Mouse (Mus musculus) kidney, adult 9 months (tissue): ENCODE data around the gene Cfc1.
"Not testable (repeated sequence)": the region's sequence is repeated elsewhere in the genome, so short reads cannot be mapped to it uniquely, and the experiment has no call there.

Experiments
- DNase-seq: peaks from one replicate; pipeline ENCODE4 v3.0.0; 2022

Cfc1 gene

DNA sequence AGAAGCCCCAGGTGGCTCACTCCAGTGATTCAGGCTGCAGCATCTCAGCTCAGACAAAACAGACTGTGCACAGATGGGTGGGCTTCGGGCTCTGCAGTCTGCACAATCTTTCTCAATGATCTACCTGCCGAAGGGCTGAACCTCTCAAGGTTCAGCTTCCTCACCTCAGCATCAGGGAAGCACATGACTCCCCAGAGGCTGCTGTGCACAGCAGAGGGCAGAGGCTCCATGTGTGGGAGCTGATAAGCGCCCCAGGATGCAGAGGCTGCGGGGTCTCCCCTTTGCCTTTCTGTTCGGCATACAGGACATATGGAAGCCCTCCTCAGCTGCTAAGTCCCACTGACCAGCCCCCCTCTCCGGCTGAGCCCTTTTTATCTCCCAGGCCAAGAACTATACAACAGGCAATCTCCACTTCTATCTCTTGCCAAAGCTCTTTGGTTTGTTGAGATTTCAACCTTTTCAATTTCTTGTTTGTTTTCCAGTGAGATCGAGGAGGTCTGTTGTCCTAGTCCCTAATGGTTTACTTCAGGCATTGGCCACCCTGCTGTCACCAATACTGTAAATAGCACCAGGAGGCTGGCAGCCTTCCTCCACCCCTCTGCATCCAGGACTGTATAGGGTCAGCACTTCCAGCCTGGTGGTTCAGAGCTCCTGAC, at the start of gene Cfc1:
Gene Cfc1, plus strand, starts transcription at position 606 of the 656 bp plus-strand sequence.
- DNase-seq = not testable (repeated sequence)

DNA sequence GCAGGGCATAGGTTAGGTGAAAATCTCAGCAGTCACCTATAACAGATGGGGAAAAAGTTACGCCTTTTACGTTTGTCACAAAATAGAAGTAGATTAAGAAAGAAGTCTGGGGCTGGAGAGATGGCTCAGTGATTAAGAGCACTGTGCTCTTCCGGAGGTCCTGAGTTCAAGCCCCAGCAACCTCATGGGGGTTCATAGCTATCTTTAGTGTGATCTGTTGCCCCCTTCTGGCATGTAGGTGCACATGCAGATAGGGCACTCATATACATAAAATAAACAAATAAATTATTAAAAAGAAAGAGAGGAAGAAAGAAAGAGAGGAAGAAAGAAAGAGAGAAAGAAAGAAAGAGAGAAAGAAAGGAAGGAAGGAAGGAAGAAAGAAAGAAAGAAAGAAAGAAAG, 48.1 kb upstream of the Cfc1 start:
- DNase-seq = no peak

DNA sequence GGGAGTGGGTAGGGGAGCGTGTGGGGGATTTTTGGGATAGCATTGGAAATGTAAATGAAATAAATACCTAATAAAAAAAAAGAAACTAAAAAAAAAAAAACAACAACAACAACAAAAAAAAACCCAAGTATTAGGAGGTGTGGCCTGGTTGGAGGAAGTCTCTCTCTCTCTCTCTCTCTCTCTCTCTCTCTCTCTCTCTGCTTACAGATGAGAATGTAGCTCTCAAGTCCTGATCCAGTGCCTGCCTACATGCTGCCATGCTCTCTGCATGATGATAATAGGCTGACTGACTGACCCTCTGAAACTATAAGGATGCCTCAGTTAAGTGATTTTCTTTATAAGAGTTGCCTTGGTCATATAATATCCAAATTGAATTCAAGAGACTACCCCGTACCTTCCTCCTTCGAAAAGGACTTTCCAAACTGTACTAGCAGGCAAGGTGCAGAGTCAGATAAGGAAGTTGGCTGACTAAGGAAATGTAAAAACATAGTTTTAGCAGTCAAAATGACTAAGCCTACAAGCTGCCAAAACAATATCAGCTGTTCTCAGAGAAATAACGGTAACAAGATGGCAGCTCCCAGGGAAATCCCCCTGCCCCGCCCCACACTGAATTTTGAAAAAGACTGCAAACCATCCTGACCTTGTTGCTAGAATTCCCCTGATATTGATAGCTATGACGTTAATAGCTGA, 45.5 kb upstream of the Cfc1 start:
- no peak for DNase-seq

DNA sequence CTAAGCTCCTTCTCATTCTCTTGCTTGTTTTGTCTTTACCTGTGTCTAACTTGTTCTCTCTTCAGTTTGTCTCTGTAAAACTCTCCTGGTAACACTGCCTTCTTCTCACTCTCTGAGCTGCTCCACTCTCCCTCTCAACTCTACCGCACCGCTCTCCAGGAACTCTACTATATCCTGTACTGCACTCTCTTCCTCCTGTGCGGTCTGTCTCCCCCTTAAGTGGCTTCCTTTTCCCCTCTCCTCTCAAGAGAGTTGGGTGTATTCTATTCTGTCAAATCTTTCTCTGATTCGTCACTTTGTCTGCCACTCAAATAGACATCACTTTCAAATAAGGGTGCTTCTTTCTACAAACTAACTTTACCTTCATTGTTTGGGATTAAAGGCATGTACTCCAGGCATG, 44.0 kb upstream of the Cfc1 start:
- DNase-seq = no peak

DNA sequence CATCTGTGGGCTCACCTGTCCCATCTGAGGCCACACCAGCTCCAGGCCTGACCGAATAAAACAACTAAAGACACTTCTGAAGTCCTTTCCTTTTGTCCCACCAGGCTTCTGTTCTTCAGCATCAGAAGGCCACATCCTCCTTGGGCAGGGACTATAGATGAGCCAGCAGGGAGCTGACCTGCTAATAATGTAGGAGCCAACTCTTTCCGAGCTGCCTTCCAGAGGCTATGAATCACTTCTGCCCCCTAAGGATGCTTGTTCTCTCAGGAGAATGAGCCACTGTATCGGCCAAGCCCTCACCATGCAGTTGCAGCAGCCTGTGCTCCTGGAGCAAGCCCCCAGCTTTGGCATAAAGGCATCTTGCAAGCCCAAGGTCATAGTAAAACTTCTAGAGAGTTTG, 32.5 kb upstream of the Cfc1 start:
- DNase-seq = no peak

DNA sequence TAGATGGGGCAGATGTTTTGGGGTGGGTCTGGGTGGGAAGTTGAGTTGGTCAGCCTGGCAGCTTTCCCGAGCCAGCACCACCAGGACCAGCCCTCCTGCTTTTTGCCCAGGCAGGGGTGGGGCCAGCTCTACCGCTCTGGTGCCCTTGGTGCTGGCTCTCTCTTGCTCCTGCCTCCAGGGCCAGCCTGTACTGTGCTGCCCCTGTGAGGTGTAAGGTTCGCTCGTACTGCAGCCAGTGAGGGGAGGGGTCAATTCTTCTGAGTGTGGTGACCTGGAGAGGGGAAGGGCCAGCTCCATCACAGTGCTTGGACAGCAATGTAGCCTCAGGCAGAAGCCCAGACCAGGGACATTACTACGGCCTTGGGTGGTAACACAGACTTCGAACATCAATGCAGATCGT, 30.1 kb upstream of the Cfc1 start:
- DNase-seq = no peak

DNA sequence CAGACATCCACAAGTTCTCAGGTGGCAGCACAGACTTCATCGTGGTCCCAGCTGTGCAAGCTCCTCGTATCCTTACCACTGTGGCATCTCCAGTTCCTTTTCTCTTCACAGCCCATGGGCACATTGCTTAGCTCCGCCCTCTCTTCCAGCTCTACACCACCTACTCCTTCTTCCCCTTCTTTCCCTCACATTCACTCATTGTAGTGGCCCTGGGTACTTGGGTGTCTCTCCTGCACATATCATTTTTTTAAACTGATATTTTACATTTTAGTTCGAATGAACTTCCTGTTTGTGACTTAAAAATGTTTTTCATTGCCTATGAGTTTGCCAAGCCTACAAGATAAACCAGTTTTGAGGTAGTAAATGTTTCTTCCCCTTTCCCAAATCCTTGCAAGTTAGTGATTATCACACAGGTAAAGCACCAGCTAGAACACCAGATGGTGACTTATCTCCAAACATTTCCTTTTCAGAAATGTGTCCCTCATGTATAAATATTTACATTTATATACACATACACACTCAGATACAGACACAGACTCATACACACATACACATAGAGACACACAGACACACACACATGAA, 29.4 kb upstream of the Cfc1 start:
- no peak for DNase-seq

DNA sequence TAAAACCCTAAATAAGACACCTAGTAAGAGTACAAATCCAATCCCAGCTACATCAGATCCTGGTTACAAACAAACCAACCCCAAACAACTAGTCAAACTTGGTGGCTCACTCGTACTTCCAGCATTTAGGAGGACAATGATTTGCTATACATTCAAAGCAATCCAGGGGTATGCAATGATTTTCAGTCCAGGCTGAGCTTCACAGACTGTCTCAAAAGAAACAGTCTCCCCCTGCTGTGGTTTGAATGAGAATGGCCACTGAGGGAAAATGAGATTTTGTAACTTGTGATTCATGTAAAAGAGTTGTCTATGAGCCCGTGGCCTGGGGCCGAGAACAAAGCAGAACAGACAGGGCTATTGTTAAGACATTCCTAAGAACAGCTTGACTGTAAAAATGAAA, 27.5 kb upstream of the Cfc1 start:
- no peak for DNase-seq

DNA sequence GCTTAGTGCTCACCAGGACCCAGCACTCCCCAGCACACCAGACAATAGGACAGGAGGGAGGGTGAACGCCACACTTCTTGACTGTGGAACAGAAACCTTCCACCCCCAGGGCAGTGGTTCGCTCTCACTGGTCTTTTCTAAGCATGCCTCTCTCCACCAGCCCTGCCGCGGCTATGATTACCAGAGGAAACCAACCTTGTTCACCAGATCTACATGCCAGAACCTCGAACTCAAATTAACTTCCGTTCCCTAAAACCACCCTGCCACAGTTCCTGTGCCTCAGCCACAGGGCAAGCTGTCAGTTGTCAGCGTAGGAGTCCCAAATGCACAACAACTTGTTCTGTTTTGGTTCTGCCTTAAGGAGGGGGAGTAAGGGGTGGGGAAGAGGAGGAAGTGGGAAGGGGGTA, 24.9 kb upstream of the Cfc1 start:
- peak; percentile 2 for DNase-seq

DNA sequence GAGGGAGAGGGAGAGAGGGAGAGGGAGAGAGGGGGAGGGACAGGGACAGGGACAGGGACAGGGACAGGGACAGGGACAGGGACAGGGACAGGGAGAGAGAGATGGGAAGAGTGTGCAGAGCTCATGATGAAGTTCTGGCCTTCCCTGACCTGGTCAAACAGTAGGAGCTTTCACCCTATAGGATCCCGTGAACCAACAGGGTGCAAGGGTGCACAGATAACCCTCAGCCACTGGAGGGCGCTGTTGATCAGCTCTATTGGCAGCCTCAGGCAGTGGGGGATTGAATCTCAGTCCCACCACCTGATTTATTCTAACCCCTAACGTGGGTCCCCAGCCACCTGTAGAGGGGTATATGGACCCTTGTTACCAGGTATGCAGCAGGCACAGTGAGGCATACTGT, 24.4 kb upstream of the Cfc1 start:
- peak; percentile 9 for DNase-seq

DNA sequence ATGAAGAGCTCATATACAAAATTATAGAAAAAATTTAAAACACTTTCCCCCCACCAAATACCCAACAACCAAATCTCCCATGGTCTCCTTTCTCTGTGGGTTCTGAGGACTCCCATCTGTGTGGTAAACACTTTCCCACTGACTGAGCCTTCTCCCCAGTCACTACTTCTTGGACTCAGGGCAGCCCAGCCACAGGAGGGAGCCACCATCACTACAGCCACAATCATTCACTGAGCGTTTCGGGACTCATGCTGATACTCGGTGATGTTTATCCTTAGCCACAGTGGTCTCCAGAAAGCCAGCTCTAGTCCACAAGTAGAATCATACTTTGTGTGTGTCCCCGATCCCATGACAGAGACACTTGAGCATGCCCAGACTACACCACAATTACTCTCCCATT, 22.4 kb upstream of the Cfc1 start:
- DNase-seq = no peak

DNA sequence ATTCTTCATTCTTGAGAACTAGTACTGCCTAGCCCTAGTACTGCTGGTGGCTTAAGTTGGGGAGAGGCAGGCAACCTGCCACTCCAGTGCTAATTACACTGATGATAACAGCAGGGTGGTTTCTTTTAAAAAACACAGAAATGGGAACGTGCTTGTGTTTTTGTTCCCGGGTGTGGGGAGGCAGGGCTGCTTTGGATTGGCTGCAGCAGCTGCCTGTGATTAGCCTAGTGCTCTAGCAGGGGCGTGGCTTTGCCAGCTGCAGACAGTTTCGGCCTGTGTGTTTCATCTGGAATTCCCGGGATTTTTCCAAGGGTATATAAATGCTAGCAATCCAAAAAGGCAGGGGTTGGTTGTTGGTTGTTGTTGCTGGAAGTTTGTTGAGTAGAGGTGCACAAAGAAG, 18.9 kb upstream of the Cfc1 start:
- no peak for DNase-seq

DNA sequence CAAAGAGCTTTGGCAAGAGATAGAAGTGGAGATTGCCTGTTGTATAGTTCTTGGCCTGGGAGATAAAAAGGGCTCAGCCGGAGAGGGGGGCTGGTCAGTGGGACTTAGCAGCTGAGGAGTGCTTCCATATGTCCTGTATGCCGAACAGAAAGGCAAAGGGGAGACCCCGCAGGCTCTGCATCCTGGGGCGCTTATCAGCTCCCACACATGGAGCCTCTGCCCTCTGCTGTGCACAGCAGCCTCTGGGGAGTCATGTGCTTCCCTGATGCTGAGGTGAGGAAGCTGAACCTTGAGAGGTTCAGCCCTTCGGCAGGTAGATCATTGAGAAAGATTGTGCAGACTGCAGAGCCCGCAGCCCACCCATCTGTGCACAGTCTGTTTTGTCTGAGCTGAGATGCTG, 18.2 kb upstream of the Cfc1 start:
- not testable (repeated sequence) for DNase-seq

DNA sequence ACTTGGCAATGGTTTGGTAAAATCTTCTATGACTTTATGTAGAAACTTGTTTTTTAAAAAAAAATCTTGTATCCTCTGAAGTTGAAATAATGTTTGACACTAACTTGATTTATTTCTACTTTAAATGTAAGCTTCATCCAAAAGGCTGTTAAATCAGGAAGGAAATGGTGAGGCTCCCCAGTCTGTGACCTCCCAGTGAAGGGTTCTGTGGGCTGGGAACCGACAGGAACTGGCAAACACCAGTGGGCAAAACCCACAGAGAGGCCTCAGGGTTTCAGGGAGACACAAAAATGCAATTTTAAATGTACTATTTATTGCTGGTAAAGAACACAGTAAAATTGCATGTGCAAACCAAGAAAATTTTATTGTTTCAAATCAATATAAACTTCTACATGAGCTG, 17.7 kb upstream of the Cfc1 start:
- not testable (repeated sequence) for DNase-seq

DNA sequence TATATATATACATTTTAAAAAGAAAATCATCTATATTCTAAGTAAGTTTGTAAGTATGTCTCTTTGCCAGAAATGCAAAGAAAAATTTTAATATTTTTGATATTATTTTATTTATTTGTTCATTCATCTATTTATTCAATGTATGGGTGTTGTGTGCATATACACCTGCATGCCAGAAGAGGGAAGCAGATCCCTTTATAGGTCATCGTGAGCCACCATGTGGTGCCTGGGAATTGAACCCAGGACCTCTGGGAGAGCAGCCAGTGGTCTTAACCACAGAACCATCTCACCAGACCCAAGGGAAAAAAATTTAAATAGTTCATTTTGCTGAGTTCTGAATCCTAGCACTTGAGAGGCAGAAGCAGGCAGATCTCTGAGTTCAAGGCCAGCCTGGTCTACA, 17.2 kb upstream of the Cfc1 start:
- DNase-seq = no peak

DNA sequence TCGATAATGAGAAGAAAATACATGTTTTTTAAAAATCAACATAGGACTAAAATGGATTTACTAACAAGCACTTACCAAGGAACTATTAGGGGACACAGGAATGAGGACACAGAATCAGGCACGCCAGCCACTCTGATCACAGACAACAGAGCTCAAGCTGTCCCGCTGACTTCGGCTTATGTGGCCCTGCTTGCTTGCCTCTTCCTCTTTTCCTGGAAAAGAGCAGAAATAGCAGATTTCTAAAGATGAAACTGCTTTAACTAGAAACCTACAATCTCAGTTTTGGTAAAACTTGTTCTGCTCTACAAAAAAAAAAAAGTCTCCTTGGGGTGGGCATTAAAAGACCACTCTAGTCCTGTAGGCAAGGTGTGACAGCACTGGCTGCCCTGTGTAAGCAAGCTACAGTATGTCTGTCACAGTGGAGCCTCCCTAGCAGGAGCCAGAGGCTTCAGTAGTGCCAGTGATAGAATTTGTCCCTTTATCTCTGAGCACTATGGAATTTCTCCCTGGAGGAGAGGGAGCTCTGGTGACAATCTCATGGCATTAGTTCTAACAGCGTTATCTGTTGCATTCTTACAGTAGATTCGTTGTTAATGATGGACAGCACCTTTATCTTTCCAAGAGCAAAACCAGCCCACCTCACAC, 13.1 kb upstream of the Cfc1 start:
- no peak for DNase-seq

DNA sequence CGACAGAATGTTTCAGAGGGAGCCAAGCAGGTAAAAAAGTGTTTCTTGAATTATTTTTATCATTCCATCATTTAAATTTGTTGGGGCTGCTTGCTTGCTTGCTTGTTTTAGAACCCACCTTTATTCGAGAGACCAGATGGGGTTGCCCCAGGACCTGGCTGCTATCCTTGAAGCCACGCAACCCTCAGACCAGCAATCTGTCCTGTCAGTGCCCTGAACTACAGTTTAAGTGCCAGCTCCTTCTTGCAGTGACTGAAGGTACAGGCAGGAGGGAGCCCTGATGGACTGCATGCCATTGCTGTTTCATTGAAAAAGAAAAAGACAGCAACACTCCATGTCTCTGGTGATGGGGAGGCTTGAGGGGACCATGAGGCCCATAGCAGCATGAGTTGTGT, 12.6 kb upstream of the Cfc1 start:
- DNase-seq = no peak

DNA sequence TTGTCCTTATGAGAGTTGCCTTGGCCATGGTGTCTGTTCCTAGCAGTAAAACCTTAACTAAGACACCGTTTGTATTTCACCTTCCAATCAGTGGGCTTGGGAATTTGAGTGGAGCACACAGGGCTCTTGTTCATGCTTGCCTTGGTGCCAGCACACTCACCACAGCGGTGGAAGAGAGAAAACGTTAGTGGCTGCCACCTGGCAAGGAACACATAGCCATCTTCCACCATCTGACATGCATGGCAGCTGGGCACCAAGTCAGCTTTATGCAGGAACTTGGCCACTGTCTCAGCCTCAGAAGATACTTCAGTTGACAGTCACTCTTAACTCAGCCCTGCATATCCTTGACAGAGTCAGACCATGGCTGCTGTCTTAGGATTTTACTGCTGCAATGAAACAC, 11.8 kb upstream of the Cfc1 start:
- no peak for DNase-seq

DNA sequence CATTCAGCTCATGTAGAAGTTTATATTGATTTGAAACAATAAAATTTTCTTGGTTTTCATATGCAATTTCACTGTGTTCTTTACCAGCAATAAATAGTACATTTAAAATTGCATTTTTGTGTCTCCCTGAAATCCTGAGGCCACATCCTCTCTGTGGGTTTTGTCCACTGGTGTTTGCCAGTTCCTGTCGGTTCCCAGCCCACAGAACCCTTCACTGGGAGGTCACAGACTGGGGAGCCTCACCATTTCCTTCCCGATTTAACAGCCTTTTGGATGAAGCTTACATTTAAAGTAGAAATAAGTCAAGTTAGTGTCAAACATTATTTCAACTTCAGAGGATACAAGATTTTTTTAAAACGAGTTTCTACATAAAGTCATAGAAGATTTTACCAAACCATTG, 874 bp upstream of the Cfc1 start:
- DNase-seq = not testable (repeated sequence)

DNA sequence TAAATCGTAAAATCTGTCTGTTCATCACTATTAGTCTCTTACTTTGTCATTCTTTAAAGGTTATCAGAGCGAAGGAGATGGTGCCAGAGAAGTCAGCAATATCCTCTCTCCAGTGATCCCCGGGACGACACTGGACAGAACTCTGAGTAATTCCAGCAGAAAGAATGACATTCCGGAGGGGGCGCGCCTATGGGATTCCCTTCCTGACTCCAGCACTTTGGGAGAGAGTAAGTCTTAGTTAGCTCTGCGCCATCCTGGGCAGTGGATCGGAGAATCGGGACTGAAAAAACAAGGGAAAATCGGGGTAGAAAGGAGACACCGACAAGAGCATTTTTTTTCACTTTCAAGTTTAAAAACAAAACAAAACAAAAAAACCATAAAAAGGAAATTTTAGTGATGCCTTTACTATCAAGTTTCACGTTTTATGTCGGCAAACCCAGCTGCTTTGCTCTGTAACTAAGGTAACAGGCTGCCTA, 881 bp downstream of the Cfc1 start:
- DNase-seq = no peak

DNA sequence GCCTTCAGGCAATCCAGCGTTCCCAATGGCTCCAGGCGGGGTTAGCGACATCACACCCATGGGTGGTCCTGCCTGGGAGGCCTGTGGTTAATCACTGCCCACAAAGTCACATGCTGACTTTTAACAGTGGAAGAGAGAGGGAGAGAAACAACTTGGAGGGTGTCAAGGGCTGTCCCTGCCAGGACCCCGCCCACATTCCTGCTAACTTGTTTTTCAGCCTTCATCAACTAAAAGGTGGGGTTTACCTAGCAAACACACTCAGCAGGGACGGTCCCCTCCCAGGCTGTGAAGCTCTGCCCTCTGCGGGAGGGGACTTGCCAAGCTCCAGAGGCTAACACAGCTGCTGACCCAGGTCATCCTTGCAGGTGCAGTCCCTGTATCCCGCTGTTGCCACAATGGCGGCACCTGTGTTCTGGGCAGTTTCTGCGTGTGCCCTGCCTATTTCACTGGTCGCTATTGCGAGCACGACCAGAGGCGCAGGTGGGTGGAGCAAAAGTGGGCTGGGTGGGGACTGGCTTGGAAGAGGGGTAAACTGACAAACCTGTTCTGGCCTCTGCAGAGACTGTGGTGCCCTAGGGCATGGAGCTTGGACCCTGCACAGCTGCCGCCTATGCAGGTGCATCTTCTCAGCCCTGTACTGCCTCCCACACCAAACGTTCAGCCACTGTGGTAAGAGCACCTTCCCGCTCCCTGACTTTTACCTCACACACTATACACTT, 1.5 kb downstream of the Cfc1 start:
- peak; percentile 13 for DNase-seq

DNA sequence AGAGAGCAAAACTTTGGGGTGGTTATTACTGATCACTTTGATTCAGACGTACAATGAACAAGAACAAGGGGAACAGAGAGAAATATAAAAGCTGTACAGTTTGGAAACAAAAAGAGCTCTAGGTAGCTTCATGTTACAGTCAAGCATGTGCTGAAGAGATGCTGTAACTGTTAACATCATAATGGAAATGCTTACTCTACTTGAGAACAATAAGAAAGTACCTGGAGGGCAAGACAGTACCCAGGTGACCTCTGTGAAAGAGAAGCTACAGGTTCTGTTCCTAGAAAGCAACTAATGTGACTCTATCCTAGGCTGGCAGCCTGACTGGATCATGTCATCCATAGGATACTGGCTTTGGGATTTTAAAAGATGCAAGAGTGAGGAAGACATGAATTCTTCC, 11.6 kb downstream of the Cfc1 start:
- DNase-seq = no peak

DNA sequence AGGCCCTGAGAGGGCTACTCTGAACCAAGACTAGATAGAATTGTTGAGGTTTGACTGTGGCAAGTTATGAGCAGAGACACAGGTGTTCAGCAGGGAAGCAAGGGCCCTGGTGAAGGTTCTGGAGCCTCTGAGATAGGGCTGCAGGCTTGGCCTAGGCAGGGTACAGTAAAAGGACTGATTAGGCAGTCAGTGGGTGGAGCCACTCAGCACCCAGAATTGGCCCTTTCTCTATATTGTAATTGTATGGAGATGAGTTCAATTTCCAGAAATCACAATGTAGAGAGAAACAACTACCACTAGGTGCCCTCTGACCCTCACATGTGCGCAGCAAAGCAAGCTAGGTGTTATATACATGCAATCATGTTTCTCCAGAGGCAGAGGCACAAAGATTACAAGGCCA, 18.2 kb downstream of the Cfc1 start:
- DNase-seq = no peak
